Mouse (Mus musculus): ENCODE measurements around the gene Zfp775. TPM values are rescaled to one million over a fixed set of nuclear protein-coding genes. Genes with fewer than 3 reads are reported as not detected.

Zfp775 gene
- polyA plus RNA-seq, 1 experiment from 2014 or later = 5.4 TPM

GRCm38 (mm10) chr6:48573280-48573679 lies 28.6 kb upstream of the Zfp775 start:
- Histone ChIP-seq H3K9me3 (ENCODE audit: control insufficient read depth, low read length) (no peaks in the 10 kb centered on the region), H3K36me3 (ENCODE audit: control insufficient read depth, insufficient read depth, low read length) (no peaks in the 10 kb centered on the region), H3K4me2 (ENCODE audit: low read length) (no peak overlapping the region), H3K9ac (ENCODE audit: low read length) (peak overlapping the region; percentile 38; the same call in 1 of the 2 replicates), H3K27me3 (ENCODE audit: control insufficient read depth, insufficient read depth, low read length) (no peaks in the 10 kb centered on the region), H3K4me1 (ENCODE audit: control insufficient read depth in 2 of 2, insufficient read depth in 2 of 2, low read length in 2 of 2) (peaks cover 30 to 33% of the 10 kb centered on the region in 2 experiments), H3K4me3 (ENCODE audit: control insufficient read depth in 1 of 2, insufficient read depth in 1 of 2, low read depth in 1 of 2, low read length in 2 of 2) (no peak overlapping the region), H3K27ac (replicated peaks in 1 of 2; ENCODE audit: control insufficient read depth in 1 of 2, insufficient read depth in 1 of 2, low read depth in 2 of 2, low read length in 2 of 2) (peak overlapping the region; percentile 70 to 74)
- peak; percentile 31; the same call in 1 of the 2 replicates for ATAC-seq (ENCODE audit: insufficient number of reproducible peaks, insufficient read depth, low FRiP score, low read depth)
- WGBS = 31% methylated on average over 10 of the region's 10 CpGs

- Histone ChIP-seq H3K4me3 (ENCODE audit: control insufficient read depth in 1 of 2, insufficient read depth in 1 of 2, low read depth in 1 of 2, low read length in 2 of 2) (no peak overlapping the region), H3K27me3 (ENCODE audit: control insufficient read depth, insufficient read depth, low read length) (no peaks in the 10 kb centered on the region), H3K27ac (replicated peaks in 1 of 2; ENCODE audit: control insufficient read depth in 1 of 2, insufficient read depth in 1 of 2, low read depth in 2 of 2, low read length in 2 of 2) (peak overlapping the region; percentile 41 to 58; a peak in 3 of 4 replicates), H3K9me3 (ENCODE audit: control insufficient read depth, low read length) (no peaks in the 10 kb centered on the region), H3K4me2 (ENCODE audit: low read length) (no peak overlapping the region), H3K36me3 (ENCODE audit: control insufficient read depth, insufficient read depth, low read length) (no peaks in the 10 kb centered on the region), H3K9ac (ENCODE audit: low read length) (no peak overlapping the region), H3K4me1 (ENCODE audit: control insufficient read depth in 2 of 2, insufficient read depth in 2 of 2, low read length in 2 of 2) (peaks cover 27 to 28% of the 10 kb centered on the region in 2 experiments)
- no peak for ATAC-seq (ENCODE audit: insufficient number of reproducible peaks, insufficient read depth, low FRiP score, low read depth)
- 48% methylated on average over 3 of the region's 3 CpGs for WGBS
Measured at GRCm38 (mm10) chr6:48573981-48574380, 27.9 kb upstream of the Zfp775 start.

- no peaks in the 10 kb centered on the region for H3K27me3 ChIP-seq (ENCODE audit: control insufficient read depth, insufficient read depth, low read length)
- peak overlapping the region; percentile 48; the same call in 1 of the 2 replicates for H3K4me2 ChIP-seq (ENCODE audit: low read length)
- peaks cover 20 to 30% of the 10 kb centered on the region in 2 experiments for H3K4me1 ChIP-seq (ENCODE audit: control insufficient read depth in 2 of 2, insufficient read depth in 2 of 2, low read length in 2 of 2)
- H3K9ac ChIP-seq (ENCODE audit: low read length) = no peak overlapping the region
- H3K9me3 ChIP-seq (ENCODE audit: control insufficient read depth, low read length) = no peaks in the 10 kb centered on the region
- H3K27ac ChIP-seq (replicated peaks in 1 of 2; ENCODE audit: control insufficient read depth in 1 of 2, insufficient read depth in 1 of 2, low read depth in 2 of 2, low read length in 2 of 2) = peak overlapping the region; percentile 15 to 75; a peak in 2 of 4 replicates
- no peak overlapping the region for H3K4me3 ChIP-seq (ENCODE audit: control insufficient read depth in 1 of 2, insufficient read depth in 1 of 2, low read depth in 1 of 2, low read length in 2 of 2)
- ATAC-seq (ENCODE audit: insufficient number of reproducible peaks, insufficient read depth, low FRiP score, low read depth) = no peak
- no peaks in the 10 kb centered on the region for H3K36me3 ChIP-seq (ENCODE audit: control insufficient read depth, insufficient read depth, low read length)
- 48% methylated on average over 5 of the region's 5 CpGs for WGBS
Measured at GRCm38 (mm10) chr6:48578736-48579135, 23.1 kb upstream of the Zfp775 start.

- WGBS = 7% methylated on average over 5 of the region's 5 CpGs
- Histone ChIP-seq H3K4me3 (ENCODE audit: control insufficient read depth in 1 of 2, insufficient read depth in 1 of 2, low read depth in 1 of 2, low read length in 2 of 2) (no peak overlapping the region), H3K9me3 (ENCODE audit: control insufficient read depth, low read length) (no peaks in the 10 kb centered on the region), H3K4me1 (ENCODE audit: control insufficient read depth in 2 of 2, insufficient read depth in 2 of 2, low read length in 2 of 2) (peaks cover 16 to 30% of the 10 kb centered on the region in 2 experiments), H3K27ac (replicated peaks in 1 of 2; ENCODE audit: control insufficient read depth in 1 of 2, insufficient read depth in 1 of 2, low read depth in 2 of 2, low read length in 2 of 2) (peak overlapping the region; percentile 75), H3K36me3 (ENCODE audit: control insufficient read depth, insufficient read depth, low read length) (no peaks in the 10 kb centered on the region), H3K27me3 (ENCODE audit: control insufficient read depth, insufficient read depth, low read length) (no peaks in the 10 kb centered on the region), H3K9ac (ENCODE audit: low read length) (peak overlapping the region; percentile 52), H3K4me2 (ENCODE audit: low read length) (peak overlapping the region; percentile 48)
- ATAC-seq (ENCODE audit: insufficient number of reproducible peaks, insufficient read depth, low FRiP score, low read depth) = peak; percentile 57; the same call in 1 of the 2 replicates
Measured at GRCm38 (mm10) chr6:48579215-48579648, 22.6 kb upstream of the Zfp775 start.

- peaks cover 16 to 30% of the 10 kb centered on the region in 2 experiments for H3K4me1 ChIP-seq (ENCODE audit: control insufficient read depth in 2 of 2, insufficient read depth in 2 of 2, low read length in 2 of 2)
- WGBS = 8% methylated on average over 3 of the region's 3 CpGs
- no peaks in the 10 kb centered on the region for H3K27me3 ChIP-seq (ENCODE audit: control insufficient read depth, insufficient read depth, low read length)
- no peaks in the 10 kb centered on the region for H3K36me3 ChIP-seq (ENCODE audit: control insufficient read depth, insufficient read depth, low read length)
- H3K9ac ChIP-seq (ENCODE audit: low read length) = no peak overlapping the region
- H3K9me3 ChIP-seq (ENCODE audit: control insufficient read depth, low read length) = no peaks in the 10 kb centered on the region
- no peak for ATAC-seq (ENCODE audit: insufficient number of reproducible peaks, insufficient read depth, low FRiP score, low read depth)
- H3K4me3 ChIP-seq (ENCODE audit: control insufficient read depth in 1 of 2, insufficient read depth in 1 of 2, low read depth in 1 of 2, low read length in 2 of 2) = no peak overlapping the region
- H3K4me2 ChIP-seq (ENCODE audit: low read length) = no peak overlapping the region
- peak overlapping the region; percentile 7 to 42 for H3K27ac ChIP-seq (replicated peaks in 1 of 2; ENCODE audit: control insufficient read depth in 1 of 2, insufficient read depth in 1 of 2, low read depth in 2 of 2, low read length in 2 of 2)
Measured at GRCm38 (mm10) chr6:48581257-48581656, 20.6 kb upstream of the Zfp775 start.

- WGBS = 56% methylated on average over 3 of the region's 3 CpGs
- H3K27ac ChIP-seq (replicated peaks in 1 of 2; ENCODE audit: control insufficient read depth in 1 of 2, insufficient read depth in 1 of 2, low read depth in 2 of 2, low read length in 2 of 2) = no peak overlapping the region
- no peak for ATAC-seq (ENCODE audit: insufficient number of reproducible peaks, insufficient read depth, low FRiP score, low read depth)
- no peak overlapping the region for H3K9ac ChIP-seq (ENCODE audit: low read length)
- H3K4me1 ChIP-seq (ENCODE audit: control insufficient read depth in 2 of 2, insufficient read depth in 2 of 2, low read length in 2 of 2) = peaks cover 16 to 30% of the 10 kb centered on the region in 2 experiments
- H3K4me2 ChIP-seq (ENCODE audit: low read length) = no peak overlapping the region
- no peaks in the 10 kb centered on the region for H3K27me3 ChIP-seq (ENCODE audit: control insufficient read depth, insufficient read depth, low read length)
- no peaks in the 10 kb centered on the region for H3K9me3 ChIP-seq (ENCODE audit: control insufficient read depth, low read length)
- no peak overlapping the region for H3K4me3 ChIP-seq (ENCODE audit: control insufficient read depth in 1 of 2, insufficient read depth in 1 of 2, low read depth in 1 of 2, low read length in 2 of 2)
- H3K36me3 ChIP-seq (ENCODE audit: control insufficient read depth, insufficient read depth, low read length) = no peaks in the 10 kb centered on the region
Measured at GRCm38 (mm10) chr6:48582037-48582436, 19.8 kb upstream of the Zfp775 start.

GRCm38 (mm10) chr6:48589194-48589750 lies 12.6 kb upstream of the Zfp775 start, which contains the start of gene Gm45021:
TSS of gene Gm45021 (plus strand) at chr6:48589610.
- ATAC-seq (ENCODE audit: insufficient number of reproducible peaks, insufficient read depth, low FRiP score, low read depth) = no peak
- Histone ChIP-seq H3K4me2 (ENCODE audit: low read length) (peak within 1 kb of the TSS; percentile 23; the same call in 1 of the 2 replicates), H3K4me1 (ENCODE audit: control insufficient read depth in 2 of 2, insufficient read depth in 2 of 2, low read length in 2 of 2) (peaks cover 16 to 18% of the 10 kb centered on the region in 2 experiments), H3K27ac (replicated peaks in 1 of 2; ENCODE audit: control insufficient read depth in 1 of 2, insufficient read depth in 1 of 2, low read depth in 2 of 2, low read length in 2 of 2) (peak within 1 kb of the TSS; percentile 86), H3K9me3 (ENCODE audit: control insufficient read depth, low read length) (no peaks in the 10 kb centered on the region), H3K4me3 (ENCODE audit: control insufficient read depth in 1 of 2, insufficient read depth in 1 of 2, low read depth in 1 of 2, low read length in 2 of 2) (no peak within 1 kb of the TSS), H3K36me3 (ENCODE audit: control insufficient read depth, insufficient read depth, low read length) (no peaks in the 10 kb centered on the region), H3K9ac (ENCODE audit: low read length) (peak within 1 kb of the TSS; percentile 58), H3K27me3 (ENCODE audit: control insufficient read depth, insufficient read depth, low read length) (no peaks in the 10 kb centered on the region)
- WGBS = 12% methylated on average over 6 of the region's 6 CpGs
